Mouse (Mus musculus) adrenal gland, postnatal 14 days (tissue): ENCODE measurements around the gene Adam12. TPM values are rescaled to one million over a fixed set of nuclear protein-coding genes. Genes with fewer than 3 reads are reported as not detected.

Source experiments
- DNase-seq: peaks from one replicate; pipeline ENCODE4 v3.0.0; 2021; ENCODE audit warnings: mixed read lengths
- total RNA-seq: library from RNA; stranded (reverse); gene quantifications from 2 replicates; pipeline ENCODE4 v1.2.3, GENCODE M21; 2021

The Adam12 gene
- total RNA-seq, 1 experiment from 2014 or later, result 20.6 TPM

DNA sequence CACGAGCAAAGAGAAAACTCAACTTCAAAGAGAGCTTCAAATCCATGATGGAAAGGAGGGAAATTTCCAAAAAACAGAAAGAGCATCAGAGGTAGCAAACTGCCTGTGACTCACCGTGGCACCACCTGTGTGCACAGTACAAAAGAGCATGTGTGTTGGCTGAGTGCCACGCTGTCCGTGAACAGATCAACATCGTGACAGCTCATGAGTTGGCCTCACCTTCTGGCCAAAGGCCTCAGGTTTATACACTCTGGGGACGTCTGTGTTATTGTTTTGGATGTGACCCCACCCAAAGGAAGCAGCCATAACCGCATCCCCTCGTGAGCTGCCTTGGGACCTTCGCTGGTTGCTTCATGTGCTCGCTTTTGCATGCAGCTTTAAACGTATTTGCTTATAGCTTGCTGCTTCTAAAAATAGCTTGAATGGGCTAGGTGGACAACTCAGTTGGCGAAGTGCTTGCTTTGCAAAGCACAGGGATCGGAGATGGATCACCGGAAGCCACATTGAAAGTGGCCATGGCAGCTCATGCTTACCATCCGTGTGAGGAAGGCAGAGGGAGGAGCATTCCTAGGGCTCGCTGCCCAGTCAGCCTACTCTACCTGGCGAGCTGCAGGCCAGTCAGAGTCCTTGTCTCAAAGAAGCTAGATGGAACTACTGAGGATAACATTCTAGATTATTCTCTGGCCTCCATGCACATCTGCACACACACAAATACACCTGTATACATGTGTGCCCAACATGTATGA is 151.8 kb downstream of the Adam12 start:
- DNase-seq, result no peak

DNA sequence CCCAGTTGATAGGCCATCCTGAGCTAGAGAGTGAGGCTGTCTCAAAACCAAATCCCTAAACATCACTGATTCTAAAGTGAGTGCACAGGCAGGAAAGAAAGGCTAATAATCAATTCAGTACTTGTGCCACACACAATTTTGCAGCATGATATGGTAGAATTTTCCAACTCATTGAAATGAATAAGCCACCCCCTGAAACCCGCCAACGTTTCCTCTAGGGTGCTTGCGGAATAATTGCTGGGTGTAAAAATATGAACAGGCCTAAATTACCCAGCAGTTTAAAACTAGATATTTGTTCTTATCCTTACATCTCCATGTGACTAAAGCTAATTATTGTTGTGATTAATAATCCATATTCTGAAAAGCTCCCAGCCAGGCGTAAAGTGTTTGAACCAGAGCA is 154.3 kb downstream of the Adam12 start:
- DNase-seq, result no peak

DNA sequence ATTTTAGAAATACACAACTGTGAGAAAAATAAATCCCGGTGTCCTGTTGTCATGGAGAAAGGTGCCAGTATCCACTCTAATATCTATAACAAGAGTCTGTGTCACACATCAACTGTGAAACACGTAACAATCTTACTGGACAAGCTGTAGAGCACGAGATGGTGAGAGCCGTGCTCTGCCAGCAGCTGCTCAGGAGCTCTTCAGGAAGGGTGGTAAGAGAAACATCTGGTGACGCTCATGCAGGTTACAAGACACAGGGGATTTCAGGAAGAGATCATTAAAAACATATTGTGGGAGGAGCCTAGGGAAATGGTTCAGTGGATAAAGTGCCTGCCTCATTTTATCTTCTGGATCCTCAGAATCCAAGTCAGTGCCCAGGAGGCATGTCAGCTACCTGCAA is 158.9 kb downstream of the Adam12 start:
- DNase-seq, result no peak

GRCm38 (mm10) chr7:134071153-134071885 is 160.6 kb downstream of the Adam12 start:
- no peak for DNase-seq

- DNase-seq, result peak; percentile 33
These were observed 169.3 kb downstream of the Adam12 start for GRCm38 (mm10) chr7:134062629-134063028.

- no peak for DNase-seq
These were observed 179.5 kb downstream of the Adam12 start for GRCm38 (mm10) chr7:134052486-134052885.

DNA sequence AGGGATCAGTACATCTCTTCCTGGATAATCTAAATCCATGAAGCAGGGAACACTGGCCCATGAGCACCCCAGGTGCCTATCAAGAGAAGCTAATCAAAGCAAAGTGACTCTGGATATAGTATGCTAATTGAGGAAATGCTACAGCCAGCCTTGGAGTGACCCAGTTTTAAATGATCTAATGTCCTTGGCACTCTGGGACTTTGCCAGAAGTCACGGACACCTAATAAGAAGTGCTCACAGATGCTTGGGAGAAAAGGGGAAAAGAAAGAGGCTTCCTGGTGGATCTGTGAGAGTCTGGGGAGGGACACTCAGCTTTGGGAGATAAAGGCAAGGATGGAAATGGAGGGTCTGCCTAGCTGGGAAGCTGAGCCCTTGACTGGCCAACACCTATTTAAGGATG is 181.6 kb downstream of the Adam12 start:
- DNase-seq, result no peak

DNA sequence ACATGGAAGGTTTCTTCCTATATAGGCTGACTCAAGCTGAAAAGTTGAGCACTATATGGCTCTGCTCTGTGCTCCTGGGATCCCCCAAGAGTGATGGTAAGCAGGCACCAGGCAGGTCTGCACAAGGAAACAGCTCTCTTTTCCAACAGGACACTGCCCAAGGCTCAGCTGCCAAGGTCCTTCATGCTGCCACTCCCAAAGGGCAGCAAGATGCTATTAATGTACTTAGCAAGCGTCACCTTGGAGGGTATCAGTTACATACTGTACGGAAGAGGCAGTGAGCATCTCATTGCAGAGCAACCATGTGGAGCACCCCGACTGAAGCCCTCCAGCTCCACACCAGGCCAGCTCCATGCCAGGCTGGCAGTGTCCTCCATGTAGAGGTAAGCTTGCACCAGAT is 185.6 kb downstream of the Adam12 start:
- DNase-seq, result no peak

DNA sequence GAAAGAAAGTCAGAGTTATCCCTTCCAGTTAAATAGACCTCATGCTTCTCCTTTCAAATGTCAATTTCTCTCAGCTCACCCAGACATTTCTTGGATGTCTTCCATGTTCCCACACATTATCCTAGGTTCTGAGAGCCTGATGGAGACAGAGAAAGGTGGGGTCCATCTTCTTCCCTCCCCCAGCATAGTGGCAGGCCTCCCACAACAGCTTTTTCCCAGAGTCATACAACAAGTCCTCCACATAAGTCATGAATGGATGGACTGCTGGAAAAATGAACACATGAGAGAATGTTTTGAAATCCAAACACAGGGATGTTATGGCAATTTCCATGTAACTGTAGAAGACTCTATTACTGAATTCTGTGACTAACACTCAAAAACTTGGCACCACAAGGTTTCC is 188.4 kb downstream of the Adam12 start:
- DNase-seq, result no peak

- no peak for DNase-seq
These were observed 189.3 kb downstream of the Adam12 start for GRCm38 (mm10) chr7:134042614-134043013.

DNA sequence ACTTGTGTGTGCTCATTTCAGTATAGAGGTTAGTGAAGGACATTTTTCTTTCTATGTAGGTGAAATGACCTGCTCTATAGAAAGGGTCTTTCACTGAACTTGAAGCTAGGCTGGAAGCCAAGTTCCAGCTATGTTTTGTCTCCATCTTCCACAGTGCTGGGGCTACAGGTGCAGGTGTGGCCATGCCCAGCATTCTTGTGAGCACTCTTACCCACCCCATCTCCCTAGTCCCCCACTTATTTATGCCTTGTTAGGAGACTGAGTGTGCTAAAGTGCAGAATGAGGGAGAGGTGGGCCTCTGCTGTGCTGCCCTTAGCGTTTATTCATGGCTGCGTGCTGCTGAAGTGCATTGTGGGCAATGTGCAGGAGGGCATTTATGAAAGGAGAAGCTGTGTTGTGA is 198.0 kb downstream of the Adam12 start:
- no peak for DNase-seq

GRCm38 (mm10) chr7:134032959-134033366 is 199.0 kb downstream of the Adam12 start:
- no peak for DNase-seq

GRCm38 (mm10) chr7:134031787-134032186 is 200.2 kb downstream of the Adam12 start:
- DNase-seq, result no peak

DNA sequence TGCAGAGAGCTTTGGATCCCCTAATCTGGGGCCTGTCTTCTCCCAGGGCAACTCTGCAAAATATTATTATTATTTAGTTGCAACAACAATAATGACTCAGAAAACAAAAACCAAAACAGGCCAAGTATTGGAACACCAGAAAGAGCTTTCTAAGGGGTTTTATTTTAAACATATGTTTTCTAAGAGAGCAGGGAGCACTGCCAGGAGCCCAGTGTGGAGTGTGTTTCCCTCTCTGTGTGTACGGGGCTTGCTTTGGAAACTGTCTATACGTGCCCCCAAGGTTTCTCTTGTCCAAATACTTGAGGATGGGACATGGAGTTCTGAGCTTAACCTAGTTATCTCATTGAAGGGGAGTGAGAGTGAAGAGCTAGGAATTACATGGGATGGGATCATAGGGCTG is 200.7 kb downstream of the Adam12 start:
- DNase-seq, result no peak

DNA sequence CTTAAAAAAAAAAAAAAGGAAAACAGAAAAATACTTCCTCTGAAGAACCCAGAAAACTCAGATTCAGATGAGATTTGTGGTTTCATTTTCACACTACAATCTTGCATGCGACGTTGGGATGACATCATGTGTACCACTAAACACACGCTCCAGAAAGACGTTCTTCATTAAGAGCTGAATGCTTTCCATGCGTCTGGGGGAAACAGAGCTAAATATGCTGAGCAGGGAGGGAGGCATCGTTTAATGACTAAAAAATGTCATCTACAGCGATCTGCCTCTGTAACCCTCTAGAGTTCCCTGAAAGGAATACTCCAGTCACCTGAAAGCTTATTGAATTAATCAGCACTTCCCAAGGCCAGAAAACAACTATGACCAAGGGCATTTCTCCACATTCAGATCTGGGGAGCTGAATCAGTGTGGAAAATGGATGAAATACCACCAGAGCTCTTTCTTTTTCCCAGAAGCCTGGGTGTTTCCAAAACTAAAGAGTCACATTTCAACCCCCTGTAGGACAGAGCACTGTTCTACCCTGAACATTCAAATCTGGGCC is 203.6 kb downstream of the Adam12 start:
- no peak for DNase-seq

DNA sequence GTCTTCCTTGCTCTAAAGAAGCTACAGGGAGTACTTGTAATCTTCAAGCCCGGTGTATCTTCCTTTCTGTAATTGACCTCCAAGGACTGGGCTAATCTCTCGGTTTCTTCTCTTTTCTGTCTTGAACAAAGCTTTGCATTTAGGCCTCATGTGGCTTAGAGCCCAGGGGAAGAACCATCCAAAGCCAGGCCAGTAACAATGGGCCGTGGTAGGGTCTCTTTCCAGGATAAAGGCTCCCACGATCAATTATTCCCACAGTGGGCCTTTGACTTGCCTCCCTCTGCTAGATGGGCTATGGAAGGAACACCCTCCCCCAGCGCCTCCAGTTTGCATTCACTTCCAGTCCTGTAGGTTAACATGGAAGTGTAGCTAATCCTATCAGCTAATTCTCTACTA is 204.9 kb downstream of the Adam12 start:
- no peak for DNase-seq

DNA sequence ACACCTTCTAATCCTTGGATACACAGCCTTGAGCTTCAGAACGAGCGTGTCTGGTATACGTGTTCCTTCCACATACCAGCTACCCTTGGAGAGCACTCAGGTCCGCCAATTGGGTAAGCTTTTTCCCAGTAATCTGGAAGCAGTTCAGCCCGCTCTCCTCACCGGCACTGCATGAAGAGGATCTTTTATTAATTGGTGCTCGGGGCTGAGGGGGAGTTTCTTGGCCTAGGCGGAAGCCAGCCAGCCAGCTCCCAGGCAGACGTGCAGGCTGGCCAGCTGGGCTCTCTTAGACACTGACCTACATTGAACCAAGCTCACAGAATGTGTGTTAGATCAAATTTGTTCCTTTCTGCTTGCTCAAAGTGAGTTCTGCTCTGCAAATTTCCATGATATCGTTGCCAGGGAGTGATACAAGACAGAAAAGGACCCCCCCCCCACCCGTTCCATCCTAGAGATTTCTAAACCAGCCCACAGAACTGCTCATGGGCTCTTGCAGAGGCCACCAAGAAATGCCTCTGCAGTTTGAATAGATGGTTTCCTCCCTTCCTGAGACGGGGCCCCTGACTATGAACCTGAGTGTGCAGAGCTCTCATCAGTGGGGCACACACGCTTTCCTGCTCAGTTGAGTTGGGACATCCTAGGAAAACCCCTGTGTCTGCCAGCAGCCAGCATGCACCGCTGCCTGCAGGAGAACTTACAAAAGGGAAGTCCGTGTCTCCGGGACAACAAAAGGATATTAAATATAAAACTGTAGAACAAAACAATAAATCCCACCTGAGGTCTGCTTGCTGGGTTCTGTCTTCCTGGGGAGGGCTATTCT is 205.5 kb downstream of the Adam12 start:
- peak; percentile 64 for DNase-seq

- DNase-seq, result no peak
These were observed 209.6 kb downstream of the Adam12 start for GRCm38 (mm10) chr7:134022157-134022885.

DNA sequence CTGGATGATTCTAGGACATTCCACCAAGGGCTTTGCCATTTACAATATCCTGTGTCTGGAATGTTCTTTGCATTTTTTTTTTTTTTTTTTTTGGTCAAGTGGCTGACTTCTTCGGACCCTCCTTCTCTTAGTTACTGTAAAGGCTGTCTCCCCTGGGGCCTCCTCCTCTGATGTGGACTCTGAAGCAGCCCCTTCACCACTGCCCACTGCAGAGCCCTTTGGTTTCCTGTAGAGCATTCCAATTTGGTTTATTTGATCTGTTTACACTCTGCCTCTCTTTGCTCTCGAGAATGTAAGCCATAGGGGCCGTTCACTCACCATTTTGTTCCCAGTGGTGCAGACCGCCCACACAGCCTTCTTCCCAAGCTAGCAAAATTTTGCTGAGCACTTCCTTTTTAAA is 216.7 kb downstream of the Adam12 start:
- DNase-seq, result no peak

DNA sequence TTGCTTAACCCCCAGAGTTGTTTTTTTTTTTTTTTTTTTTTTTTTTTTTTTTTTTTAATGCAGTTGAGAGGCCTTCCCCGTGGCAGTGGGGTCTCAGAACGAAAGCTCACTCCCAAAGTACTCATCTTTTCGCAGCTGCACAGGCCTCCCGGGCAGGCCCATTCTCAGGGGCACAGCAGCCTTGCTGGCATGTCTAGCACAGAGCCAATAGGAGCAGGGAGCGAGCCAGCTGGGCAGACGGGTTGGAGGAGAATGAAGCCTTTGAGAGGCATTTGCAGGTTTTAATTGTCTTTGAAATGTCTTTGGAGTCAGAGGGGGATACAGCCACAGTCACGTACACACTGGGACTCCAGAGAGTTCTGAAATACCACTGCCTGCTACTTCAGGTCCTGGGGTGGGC is 217.2 kb downstream of the Adam12 start:
- peak; percentile 12 for DNase-seq

DNA sequence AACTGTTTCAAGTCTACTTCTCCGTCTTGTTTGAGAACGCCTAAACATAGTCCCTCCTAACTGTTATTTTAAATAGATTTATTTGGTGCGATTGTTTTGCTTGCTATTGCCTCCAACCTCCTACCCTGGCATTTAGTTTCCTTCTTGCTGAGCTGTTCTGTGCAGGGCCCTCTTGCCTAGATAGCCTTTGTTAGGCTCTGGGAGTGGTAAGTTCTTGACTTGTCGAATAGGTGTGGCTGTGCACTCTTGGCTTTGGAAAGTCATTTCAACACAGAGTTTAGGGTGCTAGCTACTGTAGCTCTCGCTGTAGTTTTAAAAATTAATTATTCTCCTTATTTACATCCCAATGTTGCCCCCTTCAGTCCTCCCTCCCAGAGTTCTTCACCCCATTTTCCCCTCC is 222.8 kb downstream of the Adam12 start:
- DNase-seq, result no peak

DNA sequence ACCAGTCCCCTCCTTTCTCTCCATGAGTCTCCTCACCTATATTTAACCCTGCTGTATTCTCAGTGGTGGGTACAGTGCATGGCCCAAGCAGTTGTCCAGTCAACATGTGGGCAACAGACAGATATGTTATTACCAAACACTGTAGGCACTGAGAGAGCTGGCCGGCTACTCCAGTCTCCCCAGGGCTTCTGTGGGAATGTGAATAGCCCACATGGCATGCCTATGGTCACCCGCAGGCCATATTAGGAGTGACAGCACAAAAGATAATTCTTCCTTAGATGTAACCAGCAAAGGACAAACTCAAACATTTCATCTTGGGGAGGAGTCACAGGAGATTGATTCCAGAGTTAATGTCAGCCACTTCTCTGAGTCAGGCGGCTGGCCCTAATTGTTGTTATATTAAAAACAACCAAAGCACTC is 224.0 kb downstream of the Adam12 start:
- no peak for DNase-seq
